Mouse (Mus musculus) adrenal gland, postnatal 25 days (tissue): Measurements from ENCODE around the gene Gabrd. TPM values are rescaled to one million over a fixed set of nuclear protein-coding genes. Genes with fewer than 3 reads are reported as not detected.
"Not testable (repeated sequence)": the region's sequence is repeated elsewhere in the genome, so short reads cannot be mapped to it uniquely, and the experiment has no call there.

Experiments used
- DNase-seq: peaks from one replicate; pipeline ENCODE4 v3.0.0; 2021; ENCODE audit warnings: mixed read lengths
- long read RNA-seq: library from polyadenylated mRNA; stranded (forward); transcript quantifications from one replicate; pipeline ENCODE4 v2.0.0, GENCODE M21; 2021
- total RNA-seq: library from RNA; stranded (reverse); gene quantifications from 2 replicates; pipeline ENCODE4 v1.2.3, GENCODE M21; 2021

Gene Gabrd
- total RNA-seq, result not detected in 2 replicates
- long read RNA-seq, partial matches to known transcripts, result 0 of 1 reads
- long read RNA-seq, other reads (novel, unspliced or antisense), result 0 of 1 reads

DNA sequence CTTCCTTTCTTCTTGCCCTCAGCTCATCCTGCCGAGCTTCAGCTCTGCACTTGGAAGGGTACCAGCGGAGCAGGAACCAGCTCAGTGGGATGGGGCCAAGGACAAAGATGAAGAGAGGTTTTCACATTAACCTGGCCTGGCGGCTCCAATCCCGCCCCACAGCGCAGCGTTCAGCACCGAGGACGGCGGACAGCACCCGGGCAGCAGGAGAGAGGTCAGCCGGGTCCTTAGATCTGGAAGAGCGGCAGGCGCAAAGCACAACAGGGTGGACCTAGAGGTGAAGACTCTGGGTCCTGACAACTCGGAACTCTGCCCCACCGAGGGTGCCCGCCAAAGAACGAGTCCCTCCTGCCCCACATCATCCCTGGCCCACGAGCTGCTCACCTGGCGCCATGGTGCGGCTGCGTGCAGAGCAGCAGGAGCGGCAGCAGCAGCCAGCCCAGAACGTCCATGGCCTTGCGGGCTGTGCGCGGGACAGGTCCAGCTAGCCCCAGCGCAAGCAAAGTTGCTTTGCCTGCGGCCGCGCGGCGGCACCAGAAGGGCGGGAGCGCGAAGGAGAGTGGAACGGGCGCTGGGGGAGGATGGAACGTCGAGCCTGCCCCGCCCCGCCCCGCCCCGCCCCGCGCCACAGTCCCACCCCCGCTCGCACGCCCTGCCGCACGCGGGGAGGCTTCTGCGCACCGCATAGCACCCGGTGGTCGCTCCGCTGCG lies at the start of gene Gabrd:
Gene Gabrd, minus strand, starts transcription at position 602 of the 711 bp plus-strand sequence.
- DNase-seq, result peak; percentile 73

DNA sequence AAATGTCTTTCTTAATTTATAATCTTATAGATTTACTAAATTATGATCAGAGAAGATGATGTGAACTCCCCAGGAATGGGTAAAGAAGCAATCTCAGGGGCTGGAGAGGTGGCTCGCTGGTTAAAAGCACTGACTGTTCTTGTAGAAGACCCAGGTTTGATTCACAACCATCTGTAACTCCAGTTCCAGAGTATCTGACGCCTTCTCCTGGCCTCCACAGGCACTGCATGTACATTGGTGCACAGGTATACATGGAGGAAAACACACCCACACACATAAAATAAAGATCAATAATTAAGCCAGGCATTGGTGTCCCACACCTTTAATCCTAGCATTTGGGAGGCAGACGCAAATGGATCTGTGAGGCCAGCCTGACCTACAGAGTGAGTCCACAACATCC lies 44.9 kb upstream of the Gabrd start:
- no peak for DNase-seq

DNA sequence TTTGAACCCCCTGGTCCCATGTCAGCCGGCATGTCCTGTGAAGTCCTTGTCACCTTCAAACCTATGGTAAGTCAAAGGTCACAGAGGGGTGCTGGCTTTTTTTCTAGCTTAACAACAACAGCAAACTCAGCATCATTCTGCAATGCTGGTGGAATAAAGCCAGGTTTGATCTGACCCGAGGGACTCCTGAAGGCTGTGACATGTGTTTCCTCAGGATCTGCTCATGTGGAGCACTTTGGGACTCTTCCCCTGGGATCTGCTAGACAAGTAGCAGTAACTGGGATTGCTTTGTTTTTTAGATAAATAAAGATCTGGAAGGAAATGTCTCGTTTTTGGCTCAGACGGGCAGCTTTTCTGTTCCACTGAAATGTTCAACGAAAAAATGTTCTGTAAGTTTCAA lies 36.1 kb upstream of the Gabrd start:
- no peak for DNase-seq

- DNase-seq, result no peak
Observed at GRCm38 (mm10) chr4:155432358-155432757, 34.4 kb upstream of the Gabrd start.

GRCm38 (mm10) chr4:155429202-155429601 lies 31.3 kb upstream of the Gabrd start:
- no peak for DNase-seq

DNA sequence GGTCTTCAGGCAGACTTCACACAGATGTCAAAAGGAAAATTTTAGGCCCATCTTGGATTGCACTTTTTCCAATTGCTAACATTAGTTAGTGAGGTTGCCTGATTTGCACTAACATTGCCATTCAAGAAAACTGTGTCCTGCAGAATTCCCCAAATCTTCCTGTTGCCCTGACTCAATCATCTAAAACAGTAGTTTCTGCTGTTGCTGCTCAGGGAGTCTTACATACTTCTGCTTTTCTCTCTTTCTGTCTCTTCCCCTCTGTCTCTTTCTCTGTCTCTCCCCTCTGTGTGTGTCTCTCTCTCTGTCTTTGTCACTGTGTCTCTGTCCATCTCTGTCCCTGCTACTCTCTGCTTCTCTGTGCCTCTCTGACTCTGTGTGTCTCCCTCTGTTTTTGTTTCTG lies 30.5 kb upstream of the Gabrd start:
- no peak for DNase-seq

GRCm38 (mm10) chr4:155426272-155426671 lies 28.4 kb upstream of the Gabrd start:
- no peak for DNase-seq

DNA sequence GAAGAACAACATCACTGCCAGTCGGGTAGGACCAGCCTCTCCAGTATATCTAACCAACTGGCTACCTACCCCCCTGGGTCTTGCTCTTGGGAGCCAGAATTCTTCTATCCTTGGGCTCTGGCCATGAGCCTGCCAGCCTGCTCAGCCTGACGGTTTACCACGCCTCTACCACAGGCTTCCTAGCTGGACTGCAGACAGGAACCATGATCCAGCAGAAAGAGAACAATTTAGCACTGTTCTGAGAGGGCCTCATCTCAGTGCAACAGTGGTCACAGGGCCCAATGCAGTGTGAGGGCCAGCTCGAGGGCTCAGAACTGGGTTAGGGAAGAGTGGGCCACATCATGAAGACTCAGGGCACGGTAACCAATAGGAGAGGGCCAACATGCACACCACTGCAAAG lies 26.1 kb upstream of the Gabrd start:
- DNase-seq, result no peak

DNA sequence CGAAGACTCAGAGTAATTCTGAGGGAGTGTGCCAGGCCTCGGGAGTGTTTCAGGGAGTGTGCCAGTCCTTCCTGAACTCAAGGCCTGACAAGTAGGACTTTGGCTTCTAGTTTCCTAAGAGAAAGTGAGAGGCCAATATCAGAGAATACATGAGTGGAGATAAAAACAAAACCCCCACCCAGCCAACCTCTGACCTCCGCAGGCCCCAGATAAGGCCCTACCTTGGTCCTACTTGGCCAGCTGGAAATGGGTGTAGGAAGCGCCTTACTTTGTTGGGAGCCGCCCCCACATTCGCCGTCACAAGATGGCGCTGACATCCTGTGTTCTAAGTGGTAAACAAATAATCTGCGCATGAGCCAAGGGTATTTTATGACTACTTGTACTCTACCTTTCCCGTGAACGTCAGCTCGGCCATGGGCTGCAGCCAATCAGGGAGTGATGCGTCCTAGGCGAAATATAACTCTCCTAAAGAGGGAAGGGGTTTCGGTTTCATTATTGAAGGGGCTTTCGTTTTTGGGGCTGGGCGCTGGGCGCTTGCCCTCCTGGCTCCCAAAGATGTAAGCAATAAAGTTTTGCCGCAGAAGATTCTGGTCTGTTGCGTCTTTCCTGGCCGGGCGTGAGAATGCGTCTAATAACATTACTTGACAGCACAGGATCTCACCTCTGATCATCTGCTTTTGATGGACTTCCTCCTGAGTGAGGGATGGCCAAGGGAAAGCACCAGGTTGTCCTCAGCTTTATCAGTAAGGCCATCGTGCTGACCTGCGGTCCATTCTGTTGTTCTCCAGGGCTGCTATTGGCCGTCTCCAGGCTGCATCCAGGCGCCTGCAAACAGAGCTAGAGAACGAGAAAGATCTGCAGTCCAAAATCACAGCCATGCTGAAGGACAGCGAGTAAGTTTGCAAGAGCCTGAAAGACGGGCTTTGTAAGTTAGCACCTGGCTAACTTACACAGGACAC lies 23.8 kb upstream of the Gabrd start:
- DNase-seq, result not testable (repeated sequence)

- DNase-seq, result no peak
Observed at GRCm38 (mm10) chr4:155420137-155420536, 22.2 kb upstream of the Gabrd start.

- no peak for DNase-seq
Observed at GRCm38 (mm10) chr4:155414656-155415235, 16.8 kb upstream of the Gabrd start.

DNA sequence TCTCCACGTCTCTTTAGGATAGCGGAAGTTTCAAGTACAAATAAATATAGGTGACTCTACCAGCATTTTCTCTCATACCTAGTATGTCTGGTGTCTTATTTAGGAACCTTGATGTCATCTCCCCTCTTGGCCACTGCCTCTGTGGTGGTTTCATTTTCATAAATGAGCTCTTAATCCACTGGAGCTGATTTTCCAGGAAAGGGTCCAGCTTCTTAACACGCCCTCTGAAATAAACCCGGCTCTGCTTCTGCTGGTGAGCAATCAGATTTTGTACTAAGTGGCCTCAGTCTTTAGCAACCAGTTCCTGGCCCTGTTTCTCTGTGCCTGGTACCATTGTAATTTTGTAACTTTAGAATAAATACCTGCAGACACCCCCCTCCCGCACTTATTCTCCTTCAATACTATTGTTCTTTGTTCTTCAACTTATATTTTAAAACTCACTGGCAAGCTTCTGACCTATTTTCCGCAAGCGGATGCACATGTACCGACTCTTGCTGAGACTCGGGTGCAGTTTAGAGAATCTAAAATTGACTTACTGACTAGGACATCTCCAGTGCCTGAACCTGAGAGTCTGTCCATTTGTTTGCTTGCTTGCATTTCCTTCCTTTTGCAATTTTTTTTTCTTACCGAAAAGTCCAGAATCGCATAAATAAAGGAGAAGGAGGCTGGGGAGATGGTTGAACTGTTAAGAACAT lies 15.9 kb upstream of the Gabrd start:
- DNase-seq, result no peak

DNA sequence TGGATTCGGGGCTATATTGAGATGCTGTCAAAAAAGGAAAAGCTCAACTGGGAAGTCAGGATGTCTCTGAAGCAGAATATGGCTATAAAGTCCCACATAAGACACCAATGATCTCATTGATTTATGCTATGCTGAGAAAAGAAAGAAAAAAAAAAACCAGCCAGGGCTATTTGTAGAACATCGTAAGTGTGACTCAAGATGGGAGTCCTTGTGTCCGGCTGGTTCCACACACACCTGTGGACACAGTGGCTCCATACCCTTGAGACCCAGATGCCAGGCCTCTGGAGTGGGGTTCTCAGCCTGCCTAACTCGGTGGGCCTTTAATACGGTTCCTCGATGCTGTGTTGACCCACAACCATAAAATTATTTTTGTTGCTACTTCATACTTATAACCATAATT lies 14.2 kb upstream of the Gabrd start:
- no peak for DNase-seq

DNA sequence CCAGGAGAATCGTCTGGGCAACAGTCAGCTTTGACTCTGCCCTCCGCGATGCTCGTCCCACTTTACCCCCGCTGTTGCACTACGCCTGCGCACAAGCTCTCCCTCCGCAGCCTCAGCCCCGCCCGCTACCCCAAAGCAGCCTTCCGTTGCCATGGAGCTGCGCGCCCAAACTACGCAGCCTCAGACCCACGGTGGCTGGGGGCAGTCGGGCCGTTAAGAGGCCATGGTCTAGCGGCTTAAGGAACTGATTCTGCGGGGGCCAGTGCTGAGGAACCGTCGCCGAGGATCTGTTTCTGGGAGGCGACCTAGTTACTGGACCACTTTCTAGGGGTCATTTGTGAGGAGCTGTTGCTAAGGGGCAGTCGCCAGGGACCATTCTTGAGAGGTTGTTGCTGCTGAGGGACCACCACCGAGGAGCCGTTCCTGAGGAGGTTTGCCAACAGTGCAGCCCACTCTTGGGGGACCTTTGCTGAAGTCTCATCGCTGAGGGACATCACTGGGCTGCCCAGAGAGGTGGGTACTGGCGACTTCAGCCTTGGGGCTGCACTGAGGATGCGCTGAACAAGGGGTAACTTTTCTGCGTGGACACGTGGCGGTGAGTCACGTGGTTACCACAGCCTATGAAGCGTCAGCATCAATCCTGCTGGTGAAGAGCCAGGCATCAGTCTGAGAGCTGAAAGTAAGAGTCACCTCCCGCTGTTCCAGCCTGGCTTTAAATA lies 11.3 kb upstream of the Gabrd start, which contains the start of gene Cfap74:
Gene Cfap74, plus strand, starts transcription at position 133 of the 719 bp plus-strand sequence.
- DNase-seq, result peak; percentile 79

DNA sequence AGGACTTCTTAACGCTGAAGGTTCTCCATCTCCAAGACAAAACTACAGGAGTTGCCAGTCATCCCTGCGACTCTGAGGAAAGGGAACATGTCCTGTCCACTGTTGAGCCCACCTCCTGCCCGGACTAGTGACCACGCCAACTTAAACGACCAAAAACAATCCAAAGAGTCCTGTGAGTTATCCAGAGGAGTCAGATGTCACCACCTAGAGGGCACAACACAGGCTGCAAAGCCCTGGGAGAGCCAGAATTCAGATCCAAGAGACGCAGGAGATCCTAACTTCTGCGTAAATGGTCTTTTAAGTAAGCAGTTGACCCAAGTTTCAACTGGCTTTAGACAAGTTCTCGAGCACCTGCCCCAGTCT lies 10.8 kb upstream of the Gabrd start:
- DNase-seq, result no peak

GRCm38 (mm10) chr4:155402489-155402888 lies 4.6 kb upstream of the Gabrd start:
- no peak for DNase-seq

- no peak for DNase-seq
Observed at GRCm38 (mm10) chr4:155401121-155401520, 3.2 kb upstream of the Gabrd start.

DNA sequence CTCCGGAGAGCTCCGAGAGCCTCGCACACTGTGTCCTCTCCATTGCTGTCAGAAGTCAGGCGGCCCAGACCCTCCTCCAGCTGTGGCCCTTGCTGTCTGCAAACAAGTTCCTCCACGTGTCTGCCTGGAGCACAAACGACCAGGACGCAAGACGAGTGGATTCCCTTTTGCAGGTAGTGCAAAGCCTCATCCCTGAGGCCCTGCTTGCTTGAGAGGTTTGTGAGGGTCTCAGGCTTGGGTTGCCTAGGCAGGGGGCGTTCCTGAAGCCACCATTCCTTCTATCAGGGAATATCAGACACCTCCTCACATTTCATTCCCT lies 269 bp upstream of the Gabrd start:
- no peak for DNase-seq

- DNase-seq, result no peak
Observed at GRCm38 (mm10) chr4:155396751-155397150, 1.2 kb downstream of the Gabrd start.

DNA sequence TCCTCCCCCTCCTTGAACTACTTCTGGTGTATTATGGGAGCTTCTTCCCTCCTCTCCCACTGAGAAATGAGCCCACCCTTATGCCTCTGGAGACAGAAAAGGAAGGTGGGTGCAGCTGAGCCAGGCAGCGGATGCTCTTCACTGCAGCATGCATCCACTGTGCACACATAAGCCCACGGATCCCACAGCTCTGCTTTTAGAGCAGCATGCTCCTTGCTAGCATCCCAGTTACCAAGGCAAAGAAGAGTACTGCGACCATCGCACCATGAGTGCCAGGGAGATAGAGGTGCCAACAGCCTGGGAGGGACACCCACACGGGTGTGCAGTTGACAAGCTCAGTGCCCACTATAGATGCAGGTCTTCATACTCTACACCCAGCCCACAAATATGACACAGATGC lies 2.4 kb downstream of the Gabrd start:
- no peak for DNase-seq

DNA sequence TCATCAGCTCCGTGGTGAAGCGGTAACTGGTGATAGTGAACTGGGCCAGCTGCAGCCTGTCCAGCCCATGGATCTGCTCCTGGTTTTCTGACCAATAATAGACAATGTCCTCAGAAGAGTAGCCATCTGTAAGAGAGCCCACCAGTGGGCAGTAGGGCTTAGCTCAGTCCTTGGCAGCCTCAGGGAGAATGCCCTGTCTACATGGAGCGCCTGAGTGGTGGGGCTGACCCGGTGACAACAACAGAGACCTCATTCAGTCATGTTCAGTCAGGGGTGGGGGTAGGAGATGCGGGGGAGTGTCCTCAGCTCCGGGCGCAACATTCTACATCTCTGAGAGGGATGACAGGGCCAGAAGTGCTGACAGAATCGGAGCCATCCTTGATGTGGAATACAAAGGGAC lies 10.7 kb downstream of the Gabrd start:
- DNase-seq, result no peak

DNA sequence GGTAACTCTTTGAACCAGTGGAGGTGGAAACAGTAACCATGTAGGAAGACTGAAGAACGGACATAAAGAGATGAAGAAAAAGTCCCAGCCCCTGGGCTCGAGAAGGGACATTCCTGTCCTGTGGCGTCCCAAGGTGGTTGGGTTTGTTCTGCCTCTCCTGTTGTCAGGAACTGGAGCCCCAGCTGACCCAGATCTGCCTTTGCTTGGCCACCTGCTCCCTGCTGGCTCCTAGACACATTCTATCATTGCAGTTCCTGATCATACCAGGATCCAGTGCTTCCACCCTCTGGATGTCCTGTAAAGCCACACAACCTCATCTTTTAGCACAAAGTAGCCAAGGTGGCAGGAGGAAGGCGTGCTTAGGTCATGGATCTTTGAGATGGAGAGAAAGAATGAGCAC lies 14.6 kb downstream of the Gabrd start:
- no peak for DNase-seq
